Mouse (Mus musculus) kidney, adult 2 months (tissue): Measurements from ENCODE around the gene Hist1h2ao. TPM values are rescaled to one million over a fixed set of nuclear protein-coding genes. Genes with fewer than 3 reads are reported as not detected.

ENCODE experiments used
- DNase-seq: peaks from one replicate; pipeline ENCODE4 v3.0.0; 2021
- H3K27ac ChIP-seq: fragments of 200-500 bp; 2 replicates; pipeline ENCODE4 v1.5.1; 2012; ENCODE audit warnings: low read depth, low read length, control low read depth, inconsistent platforms; ENCODE audit not compliant: insufficient read depth
- H3K27me3 ChIP-seq: fragments of 200-500 bp; replicated peaks from 2 replicates; pipeline ENCODE4 v1.6.1; 2012; ENCODE audit warnings: mild to moderate bottlenecking, moderate library complexity, low read length, inconsistent platforms; ENCODE audit not compliant: control insufficient read depth, insufficient read depth
- H3K36me3 ChIP-seq: fragments of 200-500 bp; 2 replicates; pipeline ENCODE4 v1.6.1; 2012; ENCODE audit warnings: mild to moderate bottlenecking, moderate library complexity, low read length, inconsistent platforms; ENCODE audit not compliant: control insufficient read depth, insufficient read depth
- H3K4me1 ChIP-seq: fragments of 200-500 bp; 2 replicates; pipeline ENCODE4 v1.6.1; 2011; ENCODE audit warnings: low read length; ENCODE audit not compliant: control insufficient read depth, insufficient read depth
- H3K4me3 ChIP-seq: fragments of 200-500 bp; 2 replicates; pipeline ENCODE4 v1.5.1; 2011; ENCODE audit warnings: mild to moderate bottlenecking, low read depth, low read length, control low read depth; ENCODE audit not compliant: insufficient read depth
- CTCF ChIP-seq: fragments of 200-500 bp; conservative IDR thresholded peaks from 2 replicates; pipeline ENCODE4 v1.5.1; 2011; ENCODE audit warnings: low read depth, mild to moderate bottlenecking, control low read depth, low read length, moderate library complexity, mixed read lengths; ENCODE audit not compliant: insufficient read depth, insufficient read length
- POLR2A ChIP-seq: fragments of 200-500 bp; IDR thresholded peaks from one replicate; pipeline ENCODE4 v1.6.1; 2011; ENCODE audit warnings: low read depth, low read length, control low read depth
- WGBS: fragments of 180-500 bp; shearing (Covaris S2); methylation state at CpG from one replicate; pipeline ENCODE4 v1.1.7; 2018; 5-methylcytosine and 5-hydroxymethylcytosine counted together
- polyA plus RNA-seq: library from polyadenylated mRNA; depleted of rRNA; stranded (reverse); fragments of >200 nt; gene quantifications from 2 replicates; pipeline ENCODE4 v1.2.3, GENCODE M21; 2012; rRNA removed

Hist1h2ao gene
- polyA plus RNA-seq, 1 experiment: not detected

- Histone ChIP-seq H3K27ac (no peak overlapping the region), H3K4me3 (no peak overlapping the region), H3K27me3 (no peaks in the 10 kb centered on the region), H3K36me3 (no peaks in the 10 kb centered on the region), H3K4me1 (no peaks in the 10 kb centered on the region)
- no peak for TF ChIP-seq POLR2A
- no peak for TF ChIP-seq CTCF
- peak; percentile 27 for DNase-seq
- WGBS: 63% methylated on average over 3 of the region's 3 CpGs
Observed at GRCm38 (mm10) chr13:21852215-21852945, 42.1 kb downstream of the Hist1h2ao start.

GRCm38 (mm10) chr13:21855146-21855545, 44.9 kb downstream of the Hist1h2ao start:
- H3K27me3 ChIP-seq: no peaks in the 10 kb centered on the region
- H3K27ac ChIP-seq: no peak overlapping the region
- DNase-seq: peak; percentile 82
- 11% methylated on average over 11 of the region's 11 CpGs for WGBS
- H3K4me3 ChIP-seq: no peak overlapping the region
- H3K4me1 ChIP-seq: no peaks in the 10 kb centered on the region
- no peak for TF ChIP-seq CTCF
- H3K36me3 ChIP-seq: no peaks in the 10 kb centered on the region

GRCm38 (mm10) chr13:21855698-21856162, 45.5 kb downstream of the Hist1h2ao start:
- Histone ChIP-seq H3K27ac (no peak overlapping the region), H3K4me3 (no peak overlapping the region), H3K27me3 (no peaks in the 10 kb centered on the region), H3K4me1 (no peaks in the 10 kb centered on the region), H3K36me3 (no peaks in the 10 kb centered on the region)
- DNase-seq: peak; percentile 63
- WGBS: 20% methylated on average over 15 of the region's 15 CpGs
- TF ChIP-seq CTCF: no peak
- TF ChIP-seq POLR2A: no peak

Other genes starting within 250 kb of the Hist1h2ao start
- not detected in 2 replicates for gene Olfr1364, start 228.7 kb upstream of the Hist1h2ao start, polyA plus RNA-seq
- not detected in 2 replicates for gene Olfr1362, start 196.4 kb upstream of the Hist1h2ao start, polyA plus RNA-seq
- not detected in 2 replicates for gene Olfr11, start 167.9 kb upstream of the Hist1h2ao start, polyA plus RNA-seq
- gene Olfr1361, start 147.1 kb upstream of the Hist1h2ao start, polyA plus RNA-seq: not detected in 2 replicates
- not detected in 2 replicates for gene Olfr1360, start 133.1 kb upstream of the Hist1h2ao start, polyA plus RNA-seq
- not detected in 2 replicates for gene Olfr1359, start 112.4 kb upstream of the Hist1h2ao start, polyA plus RNA-seq
- gene Hist1h2bl, start 94.3 kb upstream of the Hist1h2ao start, polyA plus RNA-seq: 1.0 TPM in 1 of 2 replicates, not detected in the other
- 0.49 and 1.2 TPM in 2 replicates for gene Hist1h2ai, start 94.0 kb upstream of the Hist1h2ao start, polyA plus RNA-seq
- gene Hist1h3h, start 92.8 kb upstream of the Hist1h2ao start, polyA plus RNA-seq: 1.1 and 2.2 TPM in 2 replicates
- gene Hist1h2bm, start 88.4 kb upstream of the Hist1h2ao start, polyA plus RNA-seq: 0.24 and 0.38 TPM in 2 replicates
- 0.75 and 1.1 TPM in 2 replicates for gene Hist1h4j, start 75.4 kb upstream of the Hist1h2ao start, polyA plus RNA-seq
- 2.6 and 6.8 TPM in 2 replicates for gene Hist1h4k, start 60.0 kb upstream of the Hist1h2ao start, polyA plus RNA-seq
- 0.72 and 0.77 TPM in 2 replicates for gene Hist1h2ak, start 56.6 kb upstream of the Hist1h2ao start, polyA plus RNA-seq
- not detected in 2 replicates for gene Hist1h2bn, start 56.3 kb upstream of the Hist1h2ao start, polyA plus RNA-seq
- gene Hist1h1b, start 29.8 kb upstream of the Hist1h2ao start, polyA plus RNA-seq: 0.14 TPM in 1 of 2 replicates, not detected in the other
- 1.1 and 3.3 TPM in 2 replicates for gene Hist1h3i, start 27.1 kb upstream of the Hist1h2ao start, polyA plus RNA-seq
- 0.33 TPM in 1 of 2 replicates, not detected in the other for gene Hist1h2an, start 23.2 kb upstream of the Hist1h2ao start, polyA plus RNA-seq
- 0.43 TPM in 1 of 2 replicates, not detected in the other for gene Hist1h2bp, start 23.0 kb upstream of the Hist1h2ao start, polyA plus RNA-seq
- 1.4 and 2.7 TPM in 2 replicates for gene Hist1h2bq, start 268 bp upstream of the Hist1h2ao start, polyA plus RNA-seq
- gene Hist1h4m, start 1.3 kb downstream of the Hist1h2ao start, polyA plus RNA-seq: not detected in 2 replicates
- 3.6 and 5.2 TPM in 2 replicates for gene Hist1h4n, start 21.7 kb downstream of the Hist1h2ao start, polyA plus RNA-seq
- 7.6 and 8.6 TPM in 2 replicates for gene Hist1h2ap, start 23.0 kb downstream of the Hist1h2ao start, polyA plus RNA-seq
- 1.3 and 2.1 TPM in 2 replicates for gene Hist1h2br, start 23.3 kb downstream of the Hist1h2ao start, polyA plus RNA-seq
- gene Zfp184, start 134.6 kb downstream of the Hist1h2ao start, polyA plus RNA-seq: 0.39 and 0.44 TPM in 2 replicates
- 0.04 and 0.06 TPM in 2 replicates for gene Pom121l2, start 170.7 kb downstream of the Hist1h2ao start, polyA plus RNA-seq
- 0.22 TPM in 1 of 2 replicates, not detected in the other for gene Prss16, start 199.3 kb downstream of the Hist1h2ao start, polyA plus RNA-seq
- gene Hist1h2ah, start 225.1 kb downstream of the Hist1h2ao start, polyA plus RNA-seq: 0.95 and 3.4 TPM in 2 replicates
- 4.2 and 6.0 TPM in 2 replicates for gene Hist1h2bk, start 225.4 kb downstream of the Hist1h2ao start, polyA plus RNA-seq
- gene Hist1h4i, start 230.9 kb downstream of the Hist1h2ao start, polyA plus RNA-seq: 10.5 and 12.5 TPM in 2 replicates
- 0.76 TPM in 1 of 2 replicates, not detected in the other for gene Hist1h2ag, start 232.5 kb downstream of the Hist1h2ao start, polyA plus RNA-seq
- 0.92 and 1.0 TPM in 2 replicates for gene Hist1h2bj, start 232.7 kb downstream of the Hist1h2ao start, polyA plus RNA-seq